Mouse (Mus musculus) small intestine, adult 2 months (tissue): Measurements from ENCODE around the gene 4931409K22Rik.

ENCODE experiments used
- CTCF ChIP-seq: fragments of 200-500 bp; IDR thresholded peaks from 2 replicates; pipeline ENCODE4 v1.5.1; 2012; ENCODE audit warnings: low read depth, mild to moderate bottlenecking, control low read depth, inconsistent platforms, low read length, moderate library complexity, mixed read lengths; ENCODE audit not compliant: insufficient replicate concordance, insufficient read length; ENCODE audit errors: extremely low read depth
- POLR2A ChIP-seq: fragments of 200-500 bp; IDR thresholded peaks from 2 replicates; pipeline ENCODE4 v1.6.1; 2012; ENCODE audit warnings: low read depth, mild to moderate bottlenecking, control low read depth, inconsistent platforms, low read length, moderate library complexity

- TF ChIP-seq POLR2A (no peak), CTCF (no peak)
Measured at GRCm38 (mm10) chr5:24526889-24527230, 29.7 kb downstream of the 4931409K22Rik start, which contains the start of gene Gbx1.
